ENCODE assay signal across 15 mouse cellular contexts in the genomic region with DNA sequence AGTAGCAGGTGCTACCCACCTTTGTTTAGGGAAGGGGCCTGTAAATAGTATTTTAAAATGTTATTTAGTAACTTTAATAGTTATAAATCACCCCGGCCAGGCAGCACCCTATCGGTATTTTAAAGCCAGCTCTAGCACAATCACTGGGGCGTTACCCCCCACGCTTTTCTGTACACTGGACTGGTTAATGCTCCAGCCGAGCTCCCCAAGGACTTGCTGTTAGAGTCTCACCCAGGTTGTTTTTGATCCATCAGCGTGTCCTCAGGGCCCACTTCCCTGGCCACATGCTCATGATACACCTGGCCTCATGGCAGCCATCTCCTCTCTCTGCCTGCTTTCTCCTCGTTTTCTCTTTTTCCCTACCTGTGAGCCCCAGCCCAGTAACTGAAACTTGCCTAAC.
"Had no signal": no experiment of that assay in that cellular context is flagged by ENCODE, and none has a peak within 500 bp of the region (broad histone marks: within the 10 kb centered on the region; RNA-seq: fewer than 3 reads in every experiment).

No protein-coding gene starts in this region.

- H3K4me3 ChIP-seq: neural tube, embryonic 15.5 days; stomach, embryonic 15.5 days had no signal

- H3K36me3 ChIP-seq: neural tube, embryonic 15.5 days; stomach, embryonic 15.5 days had no signal

- H3K27me3 ChIP-seq: neural tube, embryonic 15.5 days; stomach, embryonic 15.5 days had no signal

- H3K4me1 ChIP-seq: neural tube, embryonic 15.5 days; stomach, embryonic 15.5 days had no signal

- H3K4me2 ChIP-seq: neural tube, embryonic 15.5 days; stomach, embryonic 15.5 days had no signal

- H3K9ac ChIP-seq: neural tube, embryonic 15.5 days; stomach, embryonic 15.5 days had no signal

- H3K27ac ChIP-seq: neural tube, embryonic 15.5 days; stomach, embryonic 15.5 days; stomach, postnatal 0 days had no signal

- H3K9me3 ChIP-seq: neural tube, embryonic 15.5 days; stomach, embryonic 15.5 days had no signal

- DNase-seq: retina, postnatal 1 day; right cerebral cortex, adult 18-20 months; right cerebral cortex, postnatal 14 days; right cerebral cortex, postnatal 25 days; right cerebral cortex, postnatal 4 days; spleen, adult 18-20 months; thymus, adult 18-20 months; thymus, adult 2 months; thymus, postnatal 14 days; thymus, postnatal 25 days; thymus, postnatal 36 days; thymus, postnatal 4 days had no signal
